Mouse (Mus musculus): ENCODE results near the gene Ubxn2a. TPM values are rescaled to one million over a fixed set of nuclear protein-coding genes. Genes with fewer than 3 reads are reported as not detected.
"Not testable (repeated sequence)": the region's sequence is repeated elsewhere in the genome, so short reads cannot be mapped to it uniquely, and the experiment has no call there.

Ubxn2a gene
- polyA plus RNA-seq, 1 experiment from 2014 or later, result 22.4 TPM

GRCm38 (mm10) chr12:4908391-4908790, 886 bp upstream of the Ubxn2a start:
- Histone ChIP-seq H3K27me3 (replicated peaks; ENCODE audit: low read depth, poor library complexity, severe bottlenecking) (no peaks in the 10 kb centered on the region), H3K4me3 (no peak overlapping the region; the same call in 1 of the 2 replicates), H3K36me3 (replicated peaks) (0 out of 2 replicates have a peak, but pooled peaks cover 6% of the 10 kb centered on the region), H3K27ac (replicated peaks) (no peak overlapping the region), H3K9me3 (no peaks in the 10 kb centered on the region), H3K4me1 (no peaks in the 10 kb centered on the region; the same call in 1 of the 2 replicates)
- whole genome bisulfite sequencing, result 93% methylated on average over 7 of the region's 7 CpGs
- no peak for DNase-seq (ENCODE audit: low spot score)

GRCm38 (mm10) chr12:4906476-4906875, 1.0 kb downstream of the Ubxn2a start:
- H3K4me1 ChIP-seq, result no peaks in the 10 kb centered on the region; the same call in 1 of the 2 replicates
- H3K27me3 ChIP-seq (replicated peaks; ENCODE audit: low read depth, poor library complexity, severe bottlenecking), result no peaks in the 10 kb centered on the region
- H3K9me3 ChIP-seq, result no peaks in the 10 kb centered on the region
- WGBS, result 69% methylated on average over 7 of the region's 7 CpGs
- 0 out of 2 replicates have a peak overlapping the region, but pooled peaks have one; percentile 89 for H3K27ac ChIP-seq (replicated peaks)
- peaks cover 10% of the 10 kb centered on the region for H3K36me3 ChIP-seq (replicated peaks)
- peak overlapping the region; percentile 85 for H3K4me3 ChIP-seq
- DNase-seq (ENCODE audit: low spot score), result no peak

GRCm38 (mm10) chr12:4905946-4906345, 1.6 kb downstream of the Ubxn2a start:
- H3K36me3 ChIP-seq (replicated peaks), result peaks cover 13% of the 10 kb centered on the region
- 88% methylated on average over 7 of the region's 7 CpGs for WGBS
- no peaks in the 10 kb centered on the region for H3K9me3 ChIP-seq
- no peak overlapping the region for H3K27ac ChIP-seq (replicated peaks)
- no peaks in the 10 kb centered on the region for H3K27me3 ChIP-seq (replicated peaks; ENCODE audit: low read depth, poor library complexity, severe bottlenecking)
- DNase-seq (ENCODE audit: low spot score), result no peak
- H3K4me3 ChIP-seq, result no peak overlapping the region
- H3K4me1 ChIP-seq, result no peaks in the 10 kb centered on the region; the same call in 1 of the 2 replicates

- H3K27me3 ChIP-seq (replicated peaks; ENCODE audit: low read depth, poor library complexity, severe bottlenecking), result no peaks in the 10 kb centered on the region
- H3K27ac ChIP-seq (replicated peaks), result no peak overlapping the region
- peaks cover 10% of the 10 kb centered on the region for H3K36me3 ChIP-seq (replicated peaks)
- H3K4me3 ChIP-seq, result no peak overlapping the region
- no peaks in the 10 kb centered on the region for H3K9me3 ChIP-seq
- DNase-seq (ENCODE audit: low spot score), result no peak
- H3K4me1 ChIP-seq, result no peaks in the 10 kb centered on the region
- WGBS, result 90% methylated on average over 5 of the region's 5 CpGs
Observed at GRCm38 (mm10) chr12:4898024-4898423, 9.5 kb downstream of the Ubxn2a start.

- Histone ChIP-seq H3K4me3 (no peak overlapping the region), H3K4me1 (no peaks in the 10 kb centered on the region), H3K9me3 (no peaks in the 10 kb centered on the region), H3K36me3 (replicated peaks) (peaks cover 16% of the 10 kb centered on the region; the same call in 1 of the 2 replicates), H3K27me3 (replicated peaks; ENCODE audit: low read depth, poor library complexity, severe bottlenecking) (no peaks in the 10 kb centered on the region), H3K27ac (replicated peaks) (no peak overlapping the region)
- WGBS, result 94% methylated on average over 1 of the region's 1 CpGs
- no peak for DNase-seq (ENCODE audit: low spot score)
Observed at GRCm38 (mm10) chr12:4889891-4890290, 17.6 kb downstream of the Ubxn2a start.

- Histone ChIP-seq H3K27me3 (replicated peaks; ENCODE audit: low read depth, poor library complexity, severe bottlenecking) (no peaks in the 10 kb centered on the region), H3K4me3 (no peak overlapping the region), H3K36me3 (replicated peaks) (peaks cover 16% of the 10 kb centered on the region; the same call in 1 of the 2 replicates), H3K27ac (replicated peaks) (no peak overlapping the region), H3K4me1 (no peaks in the 10 kb centered on the region), H3K9me3 (no peaks in the 10 kb centered on the region)
- WGBS, result 91% methylated on average over 2 of the region's 2 CpGs
- DNase-seq (ENCODE audit: low spot score), result no peak
Observed at GRCm38 (mm10) chr12:4889251-4889650, 18.3 kb downstream of the Ubxn2a start.

GRCm38 (mm10) chr12:4888739-4889138, 18.8 kb downstream of the Ubxn2a start:
- H3K27ac ChIP-seq (replicated peaks), result no peak overlapping the region

GRCm38 (mm10) chr12:4886581-4886980, 20.9 kb downstream of the Ubxn2a start:
- not testable (repeated sequence) for H3K4me1 ChIP-seq; H3K27me3 ChIP-seq (replicated peaks; ENCODE audit: low read depth, poor library complexity, severe bottlenecking); H3K9me3 ChIP-seq; DNase-seq (ENCODE audit: low spot score); H3K4me3 ChIP-seq; H3K27ac ChIP-seq (replicated peaks)
- H3K36me3 ChIP-seq (replicated peaks), result peaks cover 35% of the 10 kb centered on the region
- WGBS, result 92% methylated on average over 4 of the region's 4 CpGs

More at GRCm38 (mm10) chr12:4888739-4889138, 18.8 kb downstream of the Ubxn2a start:
- Histone ChIP-seq H3K27me3 (replicated peaks; ENCODE audit: low read depth, poor library complexity, severe bottlenecking) (no peaks in the 10 kb centered on the region), H3K9me3 (no peaks in the 10 kb centered on the region), H3K36me3 (replicated peaks) (peaks cover 16% of the 10 kb centered on the region; the same call in 1 of the 2 replicates), H3K4me3 (no peak overlapping the region), H3K4me1 (no peaks in the 10 kb centered on the region)
- DNase-seq (ENCODE audit: low spot score), result no peak

GRCm38 (mm10) chr12:4885062-4885461, 22.4 kb downstream of the Ubxn2a start:
- no peaks in the 10 kb centered on the region for H3K27me3 ChIP-seq (replicated peaks; ENCODE audit: low read depth, poor library complexity, severe bottlenecking)
- peaks cover 29% of the 10 kb centered on the region for H3K36me3 ChIP-seq (replicated peaks)
- DNase-seq (ENCODE audit: low spot score), result no peak
- H3K27ac ChIP-seq (replicated peaks), result no peak overlapping the region
- H3K4me3 ChIP-seq, result no peak overlapping the region
- no peaks in the 10 kb centered on the region for H3K4me1 ChIP-seq
- WGBS, result 83% methylated on average over 1 of the region's 1 CpGs
- H3K9me3 ChIP-seq, result no peaks in the 10 kb centered on the region

- H3K4me3 ChIP-seq, result no peak overlapping the region
- H3K4me1 ChIP-seq, result no peaks in the 10 kb centered on the region
- WGBS, result 80% methylated on average over 2 of the region's 2 CpGs
- peaks cover 47% of the 10 kb centered on the region for H3K36me3 ChIP-seq (replicated peaks)
- no peaks in the 10 kb centered on the region for H3K9me3 ChIP-seq
- H3K27ac ChIP-seq (replicated peaks), result no peak overlapping the region
- DNase-seq (ENCODE audit: low spot score), result no peak
- H3K27me3 ChIP-seq (replicated peaks; ENCODE audit: low read depth, poor library complexity, severe bottlenecking), result no peaks in the 10 kb centered on the region
Observed at GRCm38 (mm10) chr12:4882086-4882485, 25.4 kb downstream of the Ubxn2a start.

GRCm38 (mm10) chr12:4879048-4879447, 28.5 kb downstream of the Ubxn2a start:
- no peak for DNase-seq (ENCODE audit: low spot score)
- Histone ChIP-seq H3K36me3 (replicated peaks) (peaks cover 42% of the 10 kb centered on the region), H3K9me3 (no peaks in the 10 kb centered on the region), H3K4me3 (no peak overlapping the region), H3K27ac (replicated peaks) (no peak overlapping the region), H3K27me3 (replicated peaks; ENCODE audit: low read depth, poor library complexity, severe bottlenecking) (peaks cover 1% of the 10 kb centered on the region; the same call in 1 of the 2 replicates), H3K4me1 (peaks cover 6% of the 10 kb centered on the region)
- WGBS, result 89% methylated on average over 5 of the region's 5 CpGs

- H3K27me3 ChIP-seq (replicated peaks; ENCODE audit: low read depth, poor library complexity, severe bottlenecking), result peaks cover 8% of the 10 kb centered on the region
- peaks cover 38% of the 10 kb centered on the region for H3K36me3 ChIP-seq (replicated peaks)
- no peak overlapping the region for H3K27ac ChIP-seq (replicated peaks)
- WGBS, result 75% methylated on average over 9 of the region's 9 CpGs
- H3K9me3 ChIP-seq, result no peaks in the 10 kb centered on the region
- no peak overlapping the region for H3K4me3 ChIP-seq
- H3K4me1 ChIP-seq, result peaks cover 11% of the 10 kb centered on the region
- no peak for DNase-seq (ENCODE audit: low spot score)
Observed at GRCm38 (mm10) chr12:4878296-4878783, 29.2 kb downstream of the Ubxn2a start.

- peaks cover 21% of the 10 kb centered on the region for H3K27me3 ChIP-seq (replicated peaks; ENCODE audit: low read depth, poor library complexity, severe bottlenecking)
- no peaks in the 10 kb centered on the region for H3K9me3 ChIP-seq
- no peak for DNase-seq (ENCODE audit: low spot score)
- peaks cover 18% of the 10 kb centered on the region for H3K36me3 ChIP-seq (replicated peaks)
- WGBS, result 87% methylated on average over 8 of the region's 8 CpGs
- H3K27ac ChIP-seq (replicated peaks), result no peak overlapping the region
- H3K4me1 ChIP-seq, result peaks cover 11% of the 10 kb centered on the region
- H3K4me3 ChIP-seq, result no peak overlapping the region
Observed at GRCm38 (mm10) chr12:4875623-4876022, 31.9 kb downstream of the Ubxn2a start.
